Mouse (Mus musculus): ENCODE data around the gene Gorasp2.

Gorasp2 gene

GRCm38 (mm10) chr2:70661715-70662495 lies 529 bp downstream of the Gorasp2 start, which contains the start of gene Gm26558:
Gene Gm26558, minus strand, starts transcription at chr2:70662108.
- no peak for DNase-seq

GRCm38 (mm10) chr2:70663764-70664163 lies 2.4 kb downstream of the Gorasp2 start:
- DNase-seq, result no peak

GRCm38 (mm10) chr2:70667016-70667415 lies 5.6 kb downstream of the Gorasp2 start:
- no peak for DNase-seq

GRCm38 (mm10) chr2:70669241-70669640 lies 7.9 kb downstream of the Gorasp2 start:
- DNase-seq, result no peak

GRCm38 (mm10) chr2:70669896-70670295 lies 8.5 kb downstream of the Gorasp2 start:
- no peak for DNase-seq

GRCm38 (mm10) chr2:70672476-70672875 lies 11.1 kb downstream of the Gorasp2 start:
- DNase-seq, result no peak

GRCm38 (mm10) chr2:70673445-70674126 lies 12.2 kb downstream of the Gorasp2 start:
- DNase-seq, result no peak

- DNase-seq, result no peak
Observed at GRCm38 (mm10) chr2:70682324-70682723, 20.9 kb downstream of the Gorasp2 start.

GRCm38 (mm10) chr2:70688454-70689078 lies 27.2 kb downstream of the Gorasp2 start:
- DNase-seq, result no peak

GRCm38 (mm10) chr2:70690195-70690594 lies 28.8 kb downstream of the Gorasp2 start:
- DNase-seq, result peak; percentile 23 to 56

GRCm38 (mm10) chr2:70695712-70696111 lies 34.3 kb downstream of the Gorasp2 start:
- no peak for DNase-seq

- no peak for DNase-seq
Observed at GRCm38 (mm10) chr2:70700851-70701250, 39.5 kb downstream of the Gorasp2 start.

- DNase-seq, result no peak
Observed at GRCm38 (mm10) chr2:70701571-70701970, 40.2 kb downstream of the Gorasp2 start.

- DNase-seq, result no peak
Observed at GRCm38 (mm10) chr2:70702403-70702802, 41.0 kb downstream of the Gorasp2 start.

- DNase-seq, result no peak
Observed at GRCm38 (mm10) chr2:70708986-70709730, 47.8 kb downstream of the Gorasp2 start.

- DNase-seq, result no peak
Observed at GRCm38 (mm10) chr2:70710236-70710635, 48.9 kb downstream of the Gorasp2 start.

- no peak for DNase-seq
Observed at GRCm38 (mm10) chr2:70710878-70711277, 49.5 kb downstream of the Gorasp2 start.

- DNase-seq, result no peak
Observed at GRCm38 (mm10) chr2:70723610-70724243, 62.4 kb downstream of the Gorasp2 start.

- DNase-seq, result no peak
Observed at GRCm38 (mm10) chr2:70727089-70727488, 65.7 kb downstream of the Gorasp2 start.

- DNase-seq, result no peak
Observed at GRCm38 (mm10) chr2:70735534-70735933, 74.2 kb downstream of the Gorasp2 start.

GRCm38 (mm10) chr2:70736008-70736407 lies 74.6 kb downstream of the Gorasp2 start:
- no peak for DNase-seq

GRCm38 (mm10) chr2:70741901-70742300 lies 80.5 kb downstream of the Gorasp2 start:
- DNase-seq, result no peak

All from kidney, postnatal 4 days (tissue).